Mouse (Mus musculus): ENCODE data around the gene Slc23a4.

Gene Slc23a4

GRCm38 (mm10) chr6:34913341-34914040 lies 74.7 kb downstream of the Slc23a4 start:
- DNase-seq (ENCODE audit: low spot score in 2 of 2) = no peak

DNA sequence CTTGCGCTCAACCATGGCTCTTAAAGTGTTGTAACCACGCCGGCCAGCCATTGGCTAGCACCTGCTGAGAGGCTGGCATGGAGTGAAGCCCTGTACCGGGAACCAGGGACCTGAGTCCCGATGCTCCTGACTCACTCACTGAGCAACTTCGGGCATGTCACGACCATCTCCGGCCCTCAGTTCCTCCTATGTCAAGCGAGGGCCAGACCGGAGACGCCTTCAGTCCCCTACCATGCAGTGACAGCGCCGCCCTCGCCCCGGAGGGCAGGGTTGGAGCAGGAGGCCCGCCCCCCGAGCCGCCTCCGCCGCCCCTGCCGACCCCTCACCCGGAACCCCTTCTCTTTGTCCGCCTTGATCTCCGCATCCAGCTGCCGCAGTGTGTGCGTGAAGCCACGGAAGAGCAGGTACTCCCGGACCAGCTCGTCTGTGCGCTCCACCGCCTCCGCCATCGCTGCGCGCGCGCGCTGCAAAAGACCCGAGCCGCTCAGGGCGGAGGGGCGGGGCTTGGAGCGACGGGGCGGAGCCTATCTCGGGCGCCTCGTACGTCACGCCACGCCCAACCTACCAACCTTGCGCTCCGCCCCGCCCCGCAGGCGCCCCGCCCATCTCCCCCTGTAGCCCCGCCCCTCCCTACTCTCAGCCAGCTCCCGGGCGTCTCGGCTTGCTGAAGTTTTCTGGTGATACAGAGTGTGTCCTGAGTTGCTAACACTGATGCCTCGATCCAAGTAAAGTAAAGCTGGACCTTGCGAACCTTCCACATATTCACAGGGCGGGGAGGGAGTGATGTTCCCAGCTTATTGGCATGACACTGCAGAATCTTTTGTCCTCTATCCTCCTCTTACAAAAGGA lies 77.6 kb downstream of the Slc23a4 start, which contains the start of gene Wdr91:
Gene Wdr91 (minus strand): TSS at position 506 of the 849 bp plus-strand sequence.
- DNase-seq (ENCODE audit: low spot score in 2 of 2) = peak; percentile 88 to 97

DNA sequence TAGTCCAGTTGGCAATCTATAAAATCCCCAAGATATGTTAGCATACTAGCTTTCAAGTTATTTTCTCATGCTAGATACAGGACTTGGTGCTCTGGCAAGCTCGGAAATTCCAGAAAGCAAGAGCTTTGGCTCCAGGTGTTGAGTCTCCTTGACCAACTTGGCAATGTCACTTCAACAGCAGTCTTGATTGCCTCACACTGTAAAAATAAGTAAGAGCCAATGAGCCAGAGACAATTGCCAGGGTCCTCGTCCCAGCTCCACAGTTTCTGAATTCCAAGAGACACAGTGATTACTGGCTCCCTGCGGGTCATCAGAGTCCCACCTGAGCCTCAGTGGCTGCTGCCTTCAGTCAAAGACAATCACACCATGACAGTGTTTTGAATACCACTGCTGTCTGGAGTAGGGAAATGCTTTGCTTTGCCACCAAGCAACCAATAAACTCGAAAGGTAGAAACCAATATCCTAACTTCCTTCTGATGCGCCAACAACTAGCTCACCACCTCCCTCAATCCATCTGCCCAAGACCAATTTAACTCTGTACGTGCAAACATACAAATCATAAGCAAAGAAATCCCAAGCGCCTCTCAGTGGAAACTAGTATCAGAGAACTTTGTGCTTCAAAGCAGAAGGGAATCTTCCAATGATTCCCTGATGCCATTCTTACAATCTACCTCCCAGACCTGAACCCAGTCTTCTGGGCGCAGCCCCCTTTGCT lies 78.4 kb downstream of the Slc23a4 start:
- no peak for DNase-seq (ENCODE audit: low spot score in 2 of 2)

GRCm38 (mm10) chr6:34907696-34908260 lies 80.4 kb downstream of the Slc23a4 start:
- DNase-seq (ENCODE audit: low spot score in 2 of 2) = no peak

GRCm38 (mm10) chr6:34907121-34907614 lies 81.0 kb downstream of the Slc23a4 start:
- no peak for DNase-seq (ENCODE audit: low spot score in 2 of 2)

GRCm38 (mm10) chr6:34906661-34907060 lies 81.5 kb downstream of the Slc23a4 start:
- no peak for DNase-seq (ENCODE audit: low spot score in 2 of 2)

- no peak for DNase-seq (ENCODE audit: low spot score in 2 of 2)
These were observed 82.1 kb downstream of the Slc23a4 start for GRCm38 (mm10) chr6:34906125-34906524.

DNA sequence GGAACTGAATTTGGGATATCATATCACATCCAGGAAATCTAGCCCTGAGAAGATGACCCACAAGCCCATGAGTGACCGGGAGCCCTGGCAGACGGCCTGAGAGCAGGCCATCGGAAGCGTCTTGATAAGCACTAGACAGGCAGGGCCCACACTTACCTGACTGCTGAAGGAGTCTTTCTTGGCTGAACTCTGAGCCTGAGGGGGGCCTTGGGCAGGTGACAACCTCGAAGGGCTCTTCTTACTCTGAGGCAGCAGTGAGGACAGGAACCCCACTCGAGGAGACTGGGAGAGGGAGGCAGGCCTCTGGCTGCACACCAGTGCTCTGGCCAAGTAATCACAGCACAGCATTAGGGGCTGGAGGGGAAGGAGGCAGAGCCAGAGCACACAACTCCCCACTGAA lies 83.8 kb downstream of the Slc23a4 start:
- no peak for DNase-seq (ENCODE audit: low spot score in 2 of 2)

DNA sequence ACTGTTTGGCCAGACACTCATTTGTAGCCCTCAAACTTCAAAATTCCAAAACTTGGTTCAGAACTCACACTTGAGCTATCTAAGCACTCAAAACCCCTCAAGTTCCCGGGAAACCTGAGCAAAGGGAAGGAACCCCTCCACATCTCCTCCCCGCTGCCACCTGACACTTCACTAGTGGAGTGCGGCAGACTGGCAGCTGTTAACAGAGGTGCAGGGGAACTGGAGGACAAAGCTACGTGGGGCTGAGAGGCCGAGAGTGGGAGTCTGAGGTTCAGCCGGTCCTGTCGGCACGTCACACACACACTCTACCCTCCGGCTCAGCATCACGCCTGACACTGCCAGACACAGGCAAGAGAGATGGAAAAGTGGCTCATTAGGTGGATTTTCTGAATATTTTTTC lies 84.4 kb downstream of the Slc23a4 start:
- no peak for DNase-seq (ENCODE audit: low spot score in 2 of 2)

GRCm38 (mm10) chr6:34903441-34903840 lies 84.8 kb downstream of the Slc23a4 start:
- DNase-seq (ENCODE audit: low spot score in 2 of 2) = no peak

GRCm38 (mm10) chr6:34902578-34902977 lies 85.6 kb downstream of the Slc23a4 start:
- no peak for DNase-seq (ENCODE audit: low spot score in 2 of 2)

DNA sequence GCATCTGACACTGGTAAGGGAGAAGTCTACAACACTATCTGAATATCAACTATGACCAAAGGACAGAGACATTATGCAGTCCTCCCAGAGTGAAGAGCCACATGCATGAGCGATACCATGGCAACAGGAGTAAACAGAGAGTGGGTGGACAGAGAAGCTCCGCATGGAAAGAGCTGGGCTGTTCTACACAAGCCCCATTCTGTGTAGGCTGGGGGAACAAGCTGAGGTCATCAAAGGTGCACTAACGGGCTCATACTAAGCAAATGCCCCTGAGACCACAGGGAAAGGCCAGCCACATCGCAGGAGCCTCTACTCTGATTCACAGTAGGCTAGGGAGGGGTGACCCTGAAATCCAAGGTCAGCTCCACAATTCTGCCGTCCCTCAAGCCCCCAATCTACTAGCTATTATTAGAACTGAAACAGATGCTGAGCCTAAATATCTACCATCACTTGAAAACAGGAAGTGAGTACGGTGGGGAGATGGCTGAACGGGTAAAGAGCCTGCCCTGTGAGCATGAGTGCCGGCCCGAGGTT lies 86.2 kb downstream of the Slc23a4 start:
- DNase-seq (ENCODE audit: low spot score in 2 of 2) = no peak

DNA sequence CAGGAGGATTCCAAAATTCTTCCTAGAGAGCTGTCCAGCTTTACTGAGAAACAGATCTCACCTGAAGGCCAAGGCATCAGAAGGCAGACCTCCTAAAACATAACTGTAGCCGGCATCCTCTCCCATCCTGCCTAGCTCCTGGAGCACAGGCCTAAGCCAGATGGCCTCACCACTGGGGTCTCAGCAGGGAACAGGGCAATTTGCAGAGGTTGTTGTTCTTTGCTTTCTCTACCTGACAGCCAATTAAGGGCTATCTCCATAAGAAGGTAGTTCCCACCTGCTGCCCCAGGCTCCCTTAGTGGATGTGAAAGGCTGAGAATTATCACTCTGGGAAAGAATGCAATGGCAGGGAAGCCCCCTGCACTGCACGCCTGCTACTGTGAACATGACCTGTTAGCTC lies 87.2 kb downstream of the Slc23a4 start:
- DNase-seq (ENCODE audit: low spot score in 2 of 2) = no peak

- no peak for DNase-seq (ENCODE audit: low spot score in 2 of 2)
These were observed 89.1 kb downstream of the Slc23a4 start for GRCm38 (mm10) chr6:34899127-34899526.

- DNase-seq (ENCODE audit: low spot score in 2 of 2) = no peak
These were observed 91.9 kb downstream of the Slc23a4 start for GRCm38 (mm10) chr6:34896168-34896780.

GRCm38 (mm10) chr6:34895569-34895968 lies 92.6 kb downstream of the Slc23a4 start:
- no peak for DNase-seq (ENCODE audit: low spot score in 2 of 2)
